Mouse (Mus musculus) kidney, adult 2 months (tissue): Measurements from ENCODE around the gene Rspo1. TPM values are rescaled to one million over a fixed set of nuclear protein-coding genes. Genes with fewer than 3 reads are reported as not detected.

Source experiments
- DNase-seq: peaks from one replicate; pipeline ENCODE4 v3.0.0; 2021
- H3K27ac ChIP-seq: fragments of 200-500 bp; 2 replicates; pipeline ENCODE4 v1.5.1; 2012; ENCODE audit warnings: low read depth, low read length, control low read depth, inconsistent platforms; ENCODE audit not compliant: insufficient read depth
- H3K27me3 ChIP-seq: fragments of 200-500 bp; replicated peaks from 2 replicates; pipeline ENCODE4 v1.6.1; 2012; ENCODE audit warnings: mild to moderate bottlenecking, moderate library complexity, low read length, inconsistent platforms; ENCODE audit not compliant: control insufficient read depth, insufficient read depth
- H3K36me3 ChIP-seq: fragments of 200-500 bp; 2 replicates; pipeline ENCODE4 v1.6.1; 2012; ENCODE audit warnings: mild to moderate bottlenecking, moderate library complexity, low read length, inconsistent platforms; ENCODE audit not compliant: control insufficient read depth, insufficient read depth
- H3K4me1 ChIP-seq: fragments of 200-500 bp; 2 replicates; pipeline ENCODE4 v1.6.1; 2011; ENCODE audit warnings: low read length; ENCODE audit not compliant: control insufficient read depth, insufficient read depth
- H3K4me3 ChIP-seq: fragments of 200-500 bp; 2 replicates; pipeline ENCODE4 v1.5.1; 2011; ENCODE audit warnings: mild to moderate bottlenecking, low read depth, low read length, control low read depth; ENCODE audit not compliant: insufficient read depth
- CTCF ChIP-seq: fragments of 200-500 bp; conservative IDR thresholded peaks from 2 replicates; pipeline ENCODE4 v1.5.1; 2011; ENCODE audit warnings: low read depth, mild to moderate bottlenecking, control low read depth, low read length, moderate library complexity, mixed read lengths; ENCODE audit not compliant: insufficient read depth, insufficient read length
- POLR2A ChIP-seq: fragments of 200-500 bp; IDR thresholded peaks from one replicate; pipeline ENCODE4 v1.6.1; 2011; ENCODE audit warnings: low read depth, low read length, control low read depth
- WGBS: fragments of 180-500 bp; shearing (Covaris S2); methylation state at CpG from one replicate; pipeline ENCODE4 v1.1.7; 2018; 5-methylcytosine and 5-hydroxymethylcytosine counted together
- polyA plus RNA-seq: library from polyadenylated mRNA; depleted of rRNA; stranded (reverse); fragments of >200 nt; gene quantifications from 2 replicates; pipeline ENCODE4 v1.2.3, GENCODE M21; 2012; rRNA removed

Rspo1 gene
- polyA plus RNA-seq, 1 experiment, result 2.0 TPM

- Histone ChIP-seq H3K4me3 (no peak overlapping the region), H3K36me3 (peaks cover 10% of the 10 kb centered on the region), H3K27me3 (no peaks in the 10 kb centered on the region), H3K27ac (no peak overlapping the region), H3K4me1 (no peaks in the 10 kb centered on the region)
- DNase-seq, result no peak
- no peak for TF ChIP-seq CTCF
- no peak for TF ChIP-seq POLR2A
- 82% methylated on average over 7 of the region's 7 CpGs for WGBS
Measured at GRCm38 (mm10) chr4:125044454-125044853, 58.2 kb downstream of the Rspo1 start.

- Histone ChIP-seq H3K36me3 (peaks cover 3% of the 10 kb centered on the region), H3K4me1 (no peaks in the 10 kb centered on the region), H3K27me3 (no peaks in the 10 kb centered on the region), H3K27ac (no peak overlapping the region), H3K4me3 (no peak overlapping the region)
- no peak for TF ChIP-seq POLR2A
- TF ChIP-seq CTCF, result no peak
- DNase-seq, result no peak
- WGBS, result 80% methylated on average over 9 of the region's 9 CpGs
Measured at GRCm38 (mm10) chr4:125055385-125055784, 69.2 kb downstream of the Rspo1 start.

GRCm38 (mm10) chr4:125056476-125056875 lies 70.2 kb downstream of the Rspo1 start:
- H3K36me3 ChIP-seq, result peaks cover 3% of the 10 kb centered on the region
- 87% methylated on average over 4 of the region's 4 CpGs for WGBS
- no peak overlapping the region for H3K4me3 ChIP-seq
- H3K27me3 ChIP-seq, result no peaks in the 10 kb centered on the region
- H3K4me1 ChIP-seq, result no peaks in the 10 kb centered on the region
- DNase-seq, result no peak
- TF ChIP-seq CTCF (no peak), POLR2A (no peak)
- H3K27ac ChIP-seq, result no peak overlapping the region

- Histone ChIP-seq H3K36me3 (peaks cover 3% of the 10 kb centered on the region), H3K27me3 (no peaks in the 10 kb centered on the region), H3K27ac (no peak overlapping the region), H3K4me3 (no peak overlapping the region), H3K4me1 (no peaks in the 10 kb centered on the region)
- WGBS, result 46% methylated on average over 3 of the region's 3 CpGs
- TF ChIP-seq CTCF, result no peak
- no peak for DNase-seq
Measured at GRCm38 (mm10) chr4:125057273-125057672, 71.0 kb downstream of the Rspo1 start.

- H3K27me3 ChIP-seq, result no peaks in the 10 kb centered on the region
- no peak for DNase-seq
- peaks cover 3% of the 10 kb centered on the region for H3K36me3 ChIP-seq
- no peaks in the 10 kb centered on the region for H3K4me1 ChIP-seq
- no peak overlapping the region for H3K4me3 ChIP-seq
- TF ChIP-seq CTCF, result no peak
- TF ChIP-seq POLR2A, result no peak
- H3K27ac ChIP-seq, result no peak overlapping the region
- 55% methylated on average over 5 of the region's 5 CpGs for WGBS
Measured at GRCm38 (mm10) chr4:125058033-125058432, 71.8 kb downstream of the Rspo1 start.

Other genes with a start within 250 kb of the Rspo1 start
- 61.0 and 64.2 TPM in 2 replicates for gene Inpp5b, start 244.6 kb upstream of the Rspo1 start, polyA plus RNA-seq
- 7.5 and 8.9 TPM in 2 replicates for gene Mtf1, start 184.3 kb upstream of the Rspo1 start, polyA plus RNA-seq
- gene Yrdc, start 135.8 kb upstream of the Rspo1 start, polyA plus RNA-seq, result 34.3 TPM in 2 replicates
- 57.8 and 69.5 TPM in 2 replicates for gene 1110065P20Rik, start 135.2 kb upstream of the Rspo1 start, polyA plus RNA-seq
- 0.27 and 0.33 TPM in 2 replicates for gene Maneal, start 124.3 kb upstream of the Rspo1 start, polyA plus RNA-seq
- gene Epha10, start 105.5 kb upstream of the Rspo1 start, polyA plus RNA-seq, result 0.01 TPM in 1 of 2 replicates, not detected in the other
- 7.7 and 8.1 TPM in 2 replicates for gene 9930104L06Rik, start 49.4 kb upstream of the Rspo1 start, polyA plus RNA-seq
- 1.4 and 1.5 TPM in 2 replicates for gene Cdca8, start 47.1 kb upstream of the Rspo1 start, polyA plus RNA-seq
- gene Gnl2, start 30.2 kb downstream of the Rspo1 start, polyA plus RNA-seq, result 14.3 TPM in 2 replicates
- 0.44 and 0.48 TPM in 2 replicates for gene Dnali1, start 79.3 kb downstream of the Rspo1 start, polyA plus RNA-seq
- 7.3 and 8.3 TPM in 2 replicates for gene Snip1, start 80.2 kb downstream of the Rspo1 start, polyA plus RNA-seq
- gene Meaf6, start 98.7 kb downstream of the Rspo1 start, polyA plus RNA-seq, result 10.8 and 17.5 TPM in 2 replicates
- 4.4 and 5.3 TPM in 2 replicates for gene Zc3h12a, start 141.4 kb downstream of the Rspo1 start, polyA plus RNA-seq